Mouse (Mus musculus) telencephalon, adult 2 months (tissue): ENCODE data around the gene Sbk2.
A peak's percentile ranks its signal among the peaks of the same experiment; 100 is the strongest.

Experiments used
- DNase-seq: peaks from one replicate; pipeline ENCODE4 v3.0.0-alpha.2; 2011; ENCODE audit warnings: low read depth, low spot score

Sbk2 gene

GRCm38 (mm10) chr7:4953815-4954445, 10.3 kb downstream of the Sbk2 start:
- no peak for DNase-seq

GRCm38 (mm10) chr7:4950561-4951342, 13.5 kb downstream of the Sbk2 start:
- DNase-seq, result no peak

GRCm38 (mm10) chr7:4948386-4948785, 15.8 kb downstream of the Sbk2 start:
- no peak for DNase-seq

DNA sequence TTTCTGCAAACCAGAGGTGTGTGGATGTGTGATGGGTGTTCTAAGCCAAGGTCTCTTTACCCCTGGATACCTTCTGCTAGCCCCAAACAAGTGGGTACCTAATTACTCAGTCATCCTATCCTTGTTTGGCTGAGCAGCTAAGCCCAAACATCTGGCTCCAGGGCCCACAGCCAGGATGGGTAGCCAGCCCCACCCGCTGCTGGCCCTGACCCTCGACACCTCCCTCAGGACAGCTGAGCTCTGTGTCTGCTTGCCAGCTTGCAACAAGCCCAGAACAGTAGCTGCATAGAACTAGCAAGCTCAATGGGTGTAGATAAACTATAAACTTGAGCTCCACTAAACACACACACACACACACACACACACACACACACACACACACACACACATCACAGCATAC, 16.4 kb downstream of the Sbk2 start:
- DNase-seq, result peak; percentile 4

- peak; percentile 92 for DNase-seq
Measured at GRCm38 (mm10) chr7:4943223-4943815, 20.9 kb downstream of the Sbk2 start.

GRCm38 (mm10) chr7:4942673-4943072, 21.5 kb downstream of the Sbk2 start:
- no peak for DNase-seq

GRCm38 (mm10) chr7:4940068-4940479, 24.1 kb downstream of the Sbk2 start:
- DNase-seq, result peak; percentile 34

GRCm38 (mm10) chr7:4938456-4938855, 25.8 kb downstream of the Sbk2 start:
- no peak for DNase-seq

DNA sequence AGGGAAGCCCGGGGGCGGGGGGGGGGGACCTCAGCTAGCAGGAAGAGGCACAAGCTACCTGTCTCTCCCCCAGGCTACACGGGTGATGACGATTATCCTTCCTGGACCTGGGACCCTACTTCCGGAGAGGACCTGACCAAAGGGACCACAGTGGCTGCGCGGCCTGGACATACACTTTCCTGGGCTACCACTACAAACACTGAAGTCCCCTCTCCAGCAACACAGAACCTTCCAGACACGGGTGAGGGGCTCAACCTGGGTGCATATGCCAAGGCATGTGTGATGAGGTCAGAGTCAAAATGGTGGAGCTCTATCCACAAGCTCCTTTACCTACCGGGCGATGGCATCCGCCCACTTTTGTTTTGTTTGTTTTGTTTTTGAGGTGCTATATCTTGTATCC, 26.8 kb downstream of the Sbk2 start:
- no peak for DNase-seq

- no peak for DNase-seq
Measured at GRCm38 (mm10) chr7:4936832-4937231, 27.4 kb downstream of the Sbk2 start.

DNA sequence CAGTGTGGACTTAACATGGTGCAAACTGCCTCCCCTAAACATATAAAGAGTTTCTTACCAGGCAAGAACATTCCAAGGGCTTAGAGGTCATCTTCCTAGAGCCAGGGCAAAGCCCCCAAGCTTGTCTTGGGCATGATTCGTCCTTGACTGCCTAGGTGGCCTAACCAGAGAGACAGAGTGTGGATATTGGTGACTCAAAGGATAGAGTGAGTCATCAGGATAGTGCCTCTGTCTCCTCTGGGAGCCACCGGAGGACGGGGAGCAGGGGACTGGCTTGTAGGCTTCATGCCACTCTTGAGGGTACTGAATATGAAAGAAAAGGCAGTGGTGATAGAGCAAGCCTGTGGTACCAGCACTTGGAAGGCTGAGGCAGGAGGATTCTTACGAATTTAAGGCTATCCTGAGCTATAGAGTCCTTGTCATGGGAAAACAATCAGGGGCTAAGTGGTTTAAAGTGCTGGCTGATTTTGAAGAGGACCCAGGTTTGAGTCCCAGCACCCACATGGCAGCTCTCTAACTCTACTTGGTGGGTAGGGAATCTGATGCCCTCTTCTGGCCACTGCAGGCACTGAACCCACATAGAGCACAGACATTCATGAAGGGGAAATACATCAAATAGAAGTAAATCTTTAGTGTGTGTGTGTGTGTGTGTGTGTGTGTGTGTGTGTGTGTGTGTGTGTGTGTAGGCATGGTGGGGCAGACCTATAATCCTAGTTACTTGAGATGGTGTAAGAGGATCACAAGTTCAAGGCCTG, 29.9 kb downstream of the Sbk2 start:
- no peak for DNase-seq

GRCm38 (mm10) chr7:4933103-4933502, 31.1 kb downstream of the Sbk2 start:
- no peak for DNase-seq

DNA sequence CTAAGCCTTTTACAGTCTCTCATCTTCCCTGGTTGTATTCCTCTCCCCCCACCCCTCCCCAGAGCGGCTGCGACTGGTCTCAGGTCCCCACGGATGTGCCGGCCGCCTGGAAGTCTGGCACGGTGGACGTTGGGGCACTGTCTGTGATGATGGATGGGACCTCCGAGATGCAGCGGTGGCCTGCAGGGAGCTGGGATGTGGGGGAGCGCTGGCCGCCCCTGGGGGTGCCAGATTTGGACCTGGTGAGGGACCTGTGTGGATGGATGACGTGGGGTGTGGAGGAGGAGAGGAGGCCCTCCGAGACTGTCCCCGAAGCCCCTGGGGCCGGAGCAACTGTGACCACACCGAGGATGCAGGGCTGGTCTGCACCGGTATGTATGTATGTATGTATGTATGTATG, 35.9 kb downstream of the Sbk2 start:
- no peak for DNase-seq

- no peak for DNase-seq
Measured at GRCm38 (mm10) chr7:4927711-4928110, 36.5 kb downstream of the Sbk2 start.

DNA sequence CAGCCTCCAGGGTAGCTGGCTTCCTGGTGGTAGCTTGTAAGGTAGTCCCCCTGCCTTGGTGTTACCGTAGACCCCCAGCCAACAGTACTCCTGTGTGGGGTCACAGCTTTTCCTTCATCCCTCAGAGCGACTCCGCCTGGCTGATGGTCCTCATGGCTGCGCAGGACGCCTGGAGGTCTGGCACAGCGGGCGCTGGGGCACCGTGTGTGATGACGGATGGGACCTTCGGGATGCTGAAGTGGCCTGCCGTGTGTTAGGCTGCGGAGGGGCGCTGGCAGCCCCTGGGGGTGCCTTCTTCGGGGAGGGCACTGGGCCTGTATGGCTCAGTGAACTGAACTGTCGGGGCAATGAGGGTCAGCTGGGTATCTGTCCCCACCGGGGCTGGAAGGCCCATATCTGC, 37.4 kb downstream of the Sbk2 start:
- no peak for DNase-seq

- DNase-seq, result no peak
Measured at GRCm38 (mm10) chr7:4925441-4926381, 38.5 kb downstream of the Sbk2 start, which contains the start of gene Ssc5d. TSS of gene Ssc5d (plus strand) at chr7:4925785.

DNA sequence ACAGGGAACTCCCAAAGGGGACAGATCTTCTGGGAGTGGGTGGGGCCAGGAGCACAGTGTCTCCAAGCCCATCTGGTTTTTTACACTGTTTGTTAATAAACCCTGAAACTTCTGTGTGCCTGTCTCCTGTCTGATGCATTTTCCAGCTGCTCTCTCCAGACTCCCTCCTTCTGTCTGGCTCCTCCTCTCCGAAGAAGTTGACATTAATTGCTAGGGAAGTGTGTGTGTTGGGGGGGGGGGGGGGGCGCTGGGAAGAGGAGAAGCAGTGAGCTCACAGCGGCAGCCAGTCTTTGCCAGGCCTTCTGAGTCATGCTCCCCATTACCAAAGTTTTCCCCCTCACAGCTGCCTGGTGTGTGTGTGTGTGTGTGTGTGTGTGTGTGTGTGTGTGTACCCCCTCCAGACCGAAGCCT, 39.3 kb downstream of the Sbk2 start:
- peak; percentile 51 for DNase-seq

- DNase-seq, result no peak
Measured at GRCm38 (mm10) chr7:4924483-4924882, 39.7 kb downstream of the Sbk2 start.

GRCm38 (mm10) chr7:4923586-4924364, 40.4 kb downstream of the Sbk2 start:
- no peak for DNase-seq

DNA sequence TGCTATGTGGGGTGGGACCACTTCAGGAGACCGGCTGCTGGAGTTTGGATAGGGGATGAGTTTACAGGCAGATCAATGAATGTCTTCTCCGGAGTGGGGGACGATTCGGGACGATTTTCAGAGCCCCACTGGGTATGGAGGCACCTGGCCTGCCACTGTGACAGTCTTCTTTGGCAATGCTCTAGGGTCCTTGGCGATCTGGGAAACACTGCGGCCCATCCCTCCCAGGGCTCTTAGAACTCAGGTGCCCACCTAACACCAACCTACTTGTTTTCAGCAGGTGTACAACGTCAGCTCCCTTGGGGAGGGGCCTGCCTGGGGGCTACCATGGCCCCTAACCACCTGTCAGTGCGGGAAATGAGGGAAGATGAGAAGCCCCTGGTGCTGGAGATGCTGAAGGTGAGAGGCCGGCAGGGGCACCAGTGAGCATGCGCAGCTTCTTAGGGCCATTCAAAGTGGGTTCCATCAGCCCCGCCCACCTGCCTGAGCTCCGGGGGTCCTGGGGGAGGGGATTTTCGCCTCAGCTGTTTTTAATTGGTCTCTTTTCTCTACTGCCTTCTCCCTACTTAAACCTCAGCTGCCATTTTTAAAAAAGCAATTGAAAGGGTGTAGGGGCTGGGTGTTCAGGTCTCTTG, 41.2 kb downstream of the Sbk2 start:
- DNase-seq, result peak; percentile 54
